Mouse (Mus musculus) T-helper 1 cell (primary cell): Measurements from ENCODE around the gene Glt8d2.

Experiments used
- in situ Hi-C: fragments of 300-600 bp; cut with MboI, MseI; formaldehyde crosslinking; loops from one replicate; pipeline ENCODE4 v1.15.1; 2025; ENCODE audit warnings: high pct_unique_total_duplicates

Glt8d2 gene

GRCm38 (mm10) chr10:82647205-82647811, 43.1 kb downstream of the Glt8d2 start:
- in situ Hi-C loops = loop anchor here (25.0 kb wide), 1 partner anchor 1410 kb away; the partner anchor contains the start of genes Atcay and Zfr2

- in situ Hi-C loops = loop anchor here (25.0 kb wide), 1 partner anchor 1409 kb away; the partner anchor contains the start of genes Atcay and Zfr2
Observed at GRCm38 (mm10) chr10:82646083-82646482, 44.4 kb downstream of the Glt8d2 start.

GRCm38 (mm10) chr10:82641481-82641880, 49.0 kb downstream of the Glt8d2 start:
- in situ Hi-C loops = loop anchor here (5.0 to 25.0 kb wide), 2 partner anchors 56 to 1404 kb away; partner anchors contain the start of genes Atcay, Hcfc2 and Zfr2

- in situ Hi-C loops = loop anchor here (25.0 kb wide), 1 partner anchor 1402 kb away; the partner anchor contains the start of genes Atcay and Zfr2
Observed at GRCm38 (mm10) chr10:82639032-82639698, 51.3 kb downstream of the Glt8d2 start.

- in situ Hi-C loops = loop anchor here (25.0 kb wide), 1 partner anchor 1399 kb away; the partner anchor contains the start of genes Atcay and Zfr2
Observed at GRCm38 (mm10) chr10:82636321-82636720, 54.1 kb downstream of the Glt8d2 start.

- in situ Hi-C loops = loop anchor here (25.0 kb wide), 1 partner anchor 1397 kb away; the partner anchor contains the start of genes Atcay and Zfr2
Observed at GRCm38 (mm10) chr10:82634348-82634747, 56.1 kb downstream of the Glt8d2 start.

GRCm38 (mm10) chr10:82632496-82633280, 57.8 kb downstream of the Glt8d2 start:
- in situ Hi-C loops = loop anchor here (25.0 kb wide), 1 partner anchor 1395 kb away; the partner anchor contains the start of genes Atcay and Zfr2

GRCm38 (mm10) chr10:82631133-82631532, 59.3 kb downstream of the Glt8d2 start:
- in situ Hi-C loops = loop anchor here (25.0 kb wide), 1 partner anchor 1394 kb away; the partner anchor contains the start of genes Atcay and Zfr2

- in situ Hi-C loops = loop anchor here (25.0 kb wide), 1 partner anchor 1393 kb away; the partner anchor contains the start of genes Atcay and Zfr2
Observed at GRCm38 (mm10) chr10:82630497-82630896, 60.0 kb downstream of the Glt8d2 start.

- in situ Hi-C loops = loop anchor here (10.0 to 25.0 kb wide), 2 partner anchors 905 to 1392 kb away; partner anchors contain the start of genes Aldh1l2, Atcay and Zfr2
Observed at GRCm38 (mm10) chr10:82629586-82630255, 60.7 kb downstream of the Glt8d2 start, which contains the start of gene Tdg. Tdg (plus strand) TSS chr10:82629828.

GRCm38 (mm10) chr10:82629111-82629585, 61.3 kb downstream of the Glt8d2 start:
- in situ Hi-C loops = loop anchor here (10.0 to 25.0 kb wide), 2 partner anchors 906 to 1392 kb away; partner anchors contain the start of genes Aldh1l2, Atcay and Zfr2

GRCm38 (mm10) chr10:82623553-82623932, 66.9 kb downstream of the Glt8d2 start:
- in situ Hi-C loops = loop anchor here (10.0 kb wide), 1 partner anchor 911 kb away; the partner anchor contains the start of gene Aldh1l2

- in situ Hi-C loops = loop anchor here (10.0 kb wide), 1 partner anchor 912 kb away; the partner anchor contains the start of gene Aldh1l2
Observed at GRCm38 (mm10) chr10:82622671-82623552, 67.5 kb downstream of the Glt8d2 start, which contains the start of gene 1190007I07Rik. 1190007I07Rik (minus strand) TSS chr10:82623228.

GRCm38 (mm10) chr10:82622235-82622634, 68.2 kb downstream of the Glt8d2 start:
- in situ Hi-C loops = loop anchor here (10.0 kb wide), 1 partner anchor 913 kb away; the partner anchor contains the start of gene Aldh1l2
